Mouse (Mus musculus) liver, embryonic 14.5 days (tissue): ENCODE data around the gene Brd2.

Experiments used
- CTCF ChIP-seq: IDR thresholded peaks from 2 replicates; pipeline ENCODE4 v1.5.1; 2016; ENCODE audit warnings: antibody characterized with exemption, low read depth, control low read depth
- EP300 ChIP-seq: IDR thresholded peaks from 2 replicates; pipeline ENCODE4 v1.6.1; 2016; ENCODE audit warnings: antibody characterized with exemption, low read depth

- TF ChIP-seq CTCF: no peak
- no peak for TF ChIP-seq EP300
These were observed 39.3 kb downstream of the Brd2 start for GRCm38 (mm10) chr17:34083104-34083503.
